Mouse (Mus musculus): ENCODE data around the gene Rasl10b. TPM values are rescaled to one million over a fixed set of nuclear protein-coding genes. Genes with fewer than 3 reads are reported as not detected.

The Rasl10b gene
- polyA plus RNA-seq, 1 experiment, result 0.36 TPM

DNA sequence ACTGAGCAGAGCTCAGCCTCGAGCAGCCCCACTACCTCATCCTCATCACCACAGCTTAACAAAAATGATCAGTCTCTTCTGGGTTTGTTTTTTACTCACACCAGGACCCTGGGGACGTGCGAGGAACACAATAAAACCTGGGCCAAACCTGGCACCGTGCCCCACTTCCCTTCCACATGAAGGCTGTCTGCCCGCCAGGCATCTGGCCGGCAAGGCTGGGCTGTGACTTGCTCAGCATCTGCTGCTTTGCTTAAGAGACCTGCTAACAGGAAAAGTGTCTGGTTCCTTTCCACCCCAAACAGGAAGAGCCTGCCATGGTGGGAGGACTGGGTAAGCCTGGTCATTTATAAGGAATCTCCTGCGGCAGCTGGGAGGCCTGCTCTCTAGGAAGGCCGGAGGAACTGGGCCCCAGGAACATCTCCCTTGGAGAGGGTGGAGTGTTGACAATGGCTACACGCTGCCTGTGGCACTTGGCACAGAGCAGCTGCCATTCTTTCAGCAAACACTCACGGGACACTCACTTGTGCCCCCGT, 58.2 kb downstream of the Rasl10b start:
- peak overlapping the region; percentile 49 for H3K4me2 ChIP-seq (ENCODE audit: low read depth)
- no peak overlapping the region for H3K4me3 ChIP-seq
- TF ChIP-seq MYOD1 (IDR thresholded peaks at IDR 0.05; ENCODE audit: control insufficient read depth in 1 of 3, insufficient read length in 2 of 3, low read depth in 2 of 3), result peak in 2 of 3 experiments; percentile 43 to 90
- TF ChIP-seq E2F4 (IDR thresholded peaks at IDR 0.05; ENCODE audit: insufficient read depth), result no peak
- peak; percentile 57 to 96 (median 92) for TF ChIP-seq MYOG (IDR thresholded peaks at IDR 0.05; ENCODE audit: control insufficient read depth in 1 of 3, insufficient read depth in 1 of 3, insufficient read length in 2 of 3, low read depth in 2 of 3)
- TF ChIP-seq TCF12 (IDR thresholded peaks at IDR 0.05; ENCODE audit: insufficient read depth, poor library complexity, severe bottlenecking), result peak; percentile 84
- peak; percentile 57 for TF ChIP-seq TCF3 (IDR thresholded peaks at IDR 0.05; ENCODE audit: insufficient read length, low read depth)
- no peaks in the 10 kb centered on the region for H3K79me2 ChIP-seq (ENCODE audit: control insufficient read depth, insufficient read depth)
- no peak overlapping the region for H3ac ChIP-seq (ENCODE audit: control insufficient read depth, insufficient read length)
- H3K27me3 ChIP-seq (ENCODE audit: control insufficient read depth, insufficient read depth, insufficient read length), result no peaks in the 10 kb centered on the region
- no peaks in the 10 kb centered on the region for H3K36me3 ChIP-seq (ENCODE audit: control insufficient read depth, insufficient read depth)

DNA sequence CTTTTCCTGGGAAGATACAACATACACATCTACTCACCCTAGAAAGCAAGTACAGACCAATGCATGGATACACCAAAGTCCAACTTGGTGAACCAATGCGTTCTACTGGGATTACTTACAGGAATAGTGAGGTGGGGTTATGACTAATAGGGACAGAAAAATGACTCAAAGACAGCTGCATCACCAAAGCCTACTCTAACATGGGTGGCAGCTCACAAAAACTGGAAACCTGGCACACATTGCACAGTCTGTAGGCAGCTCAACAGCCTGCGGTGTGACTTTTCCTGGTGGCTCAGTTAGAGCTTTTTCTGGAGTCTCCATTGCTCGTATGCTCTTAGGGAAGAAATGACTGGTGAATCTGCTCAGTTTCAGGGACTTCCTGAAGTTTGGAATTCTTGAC, 59.8 kb downstream of the Rasl10b start:
- no peak overlapping the region for H3ac ChIP-seq (ENCODE audit: control insufficient read depth, insufficient read length)
- H3K27me3 ChIP-seq (ENCODE audit: control insufficient read depth, insufficient read depth, insufficient read length), result no peaks in the 10 kb centered on the region
- H3K4me3 ChIP-seq, result no peak overlapping the region
- no peaks in the 10 kb centered on the region for H3K36me3 ChIP-seq (ENCODE audit: control insufficient read depth, insufficient read depth)
- no peak for TF ChIP-seq REST (IDR thresholded peaks at IDR 0.05; ENCODE audit: insufficient read depth, insufficient read length)
- no peak for TF ChIP-seq TCF3 (IDR thresholded peaks at IDR 0.05; ENCODE audit: insufficient read length, low read depth)
- no peak for TF ChIP-seq E2F4 (IDR thresholded peaks at IDR 0.05; ENCODE audit: insufficient read depth)
- TF ChIP-seq MAX (IDR thresholded peaks at IDR 0.05; ENCODE audit: low read depth), result no peak
- no peak for TF ChIP-seq TCF12 (IDR thresholded peaks at IDR 0.05; ENCODE audit: insufficient read depth, poor library complexity, severe bottlenecking)
- TF ChIP-seq MYOD1 (IDR thresholded peaks at IDR 0.05; ENCODE audit: control insufficient read depth in 1 of 3, insufficient read length in 2 of 3, low read depth in 2 of 3), result peak in 2 of 3 experiments; percentile 22 to 75
- peak in 1 of 3 experiments; percentile 54 for TF ChIP-seq MYOG (IDR thresholded peaks at IDR 0.05; ENCODE audit: control insufficient read depth in 1 of 3, insufficient read depth in 1 of 3, insufficient read length in 2 of 3, low read depth in 2 of 3)
- no peak for TF ChIP-seq CEBPB (IDR thresholded peaks at IDR 0.05; ENCODE audit: insufficient read depth, poor library complexity, severe bottlenecking)
- H3K79me2 ChIP-seq (ENCODE audit: control insufficient read depth, insufficient read depth), result peaks cover 5% of the 10 kb centered on the region
- H3K4me2 ChIP-seq (ENCODE audit: low read depth), result no peak overlapping the region

Other genes starting within 250 kb of the Rasl10b start
- gene Slfn4, start 234.0 kb upstream of the Rasl10b start, polyA plus RNA-seq (2012; fragmentation: generic; extraction: Trizol), result 0.02 TPM
- 1.1 TPM for gene Slfn3, start 217.8 kb upstream of the Rasl10b start, polyA plus RNA-seq (2012; fragmentation: generic; extraction: Trizol)
- 0.01 TPM for gene Slfn14, start 122.4 kb upstream of the Rasl10b start, polyA plus RNA-seq (2012; fragmentation: generic; extraction: Trizol)
- gene Ap2b1, start 110.1 kb upstream of the Rasl10b start, polyA plus RNA-seq (2012; fragmentation: generic; extraction: Trizol), result 64.7 TPM
- 8.7 TPM for gene Pex12, start 106.6 kb upstream of the Rasl10b start, polyA plus RNA-seq (2012; fragmentation: generic; extraction: Trizol)
- gene Gas2l2, start 20.3 kb downstream of the Rasl10b start, polyA plus RNA-seq (2012; fragmentation: generic; extraction: Trizol), result not detected
- gene 1700020L24Rik, start 28.5 kb downstream of the Rasl10b start, polyA plus RNA-seq (2012; fragmentation: generic; extraction: Trizol), result 12.0 TPM
- gene Mmp28, start 53.9 kb downstream of the Rasl10b start, polyA plus RNA-seq (2012; fragmentation: generic; extraction: Trizol), result 10.2 TPM
- 74.2 TPM for gene Taf15, start 63.9 kb downstream of the Rasl10b start, polyA plus RNA-seq (2012; fragmentation: generic; extraction: Trizol)
- 0.04 TPM for gene Heatr9, start 113.0 kb downstream of the Rasl10b start, polyA plus RNA-seq (2012; fragmentation: generic; extraction: Trizol)
- gene Ccl5, start 121.4 kb downstream of the Rasl10b start, polyA plus RNA-seq (2012; fragmentation: generic; extraction: Trizol), result 10.4 TPM
- 8.2 TPM for gene Ccl9, start 169.5 kb downstream of the Rasl10b start, polyA plus RNA-seq (2012; fragmentation: generic; extraction: Trizol)
- 0.04 TPM for gene Ccl6, start 183.9 kb downstream of the Rasl10b start, polyA plus RNA-seq (2012; fragmentation: generic; extraction: Trizol)
- gene Rpl9-ps1, start 236.5 kb downstream of the Rasl10b start, polyA plus RNA-seq (2012; fragmentation: generic; extraction: Trizol), result not detected
- gene Ccl3, start 240.2 kb downstream of the Rasl10b start, polyA plus RNA-seq (2012; fragmentation: generic; extraction: Trizol), result not detected

Data from myocyte (in vitro differentiated cells).